Mouse (Mus musculus) heart, embryonic 13.5 days (tissue): ENCODE measurements around the gene Odc1. TPM values are rescaled to one million over a fixed set of nuclear protein-coding genes. Genes with fewer than 3 reads are reported as not detected.

ENCODE experiments used
- ATAC-seq: fragments of 200-750 bp; cut with Nextera tagmentation; 2 replicates; pipeline ENCODE4 v1.8.0; 2017; ENCODE audit warnings: moderate TSS enrichment; ENCODE audit not compliant: insufficient number of reproducible peaks, low FRiP score, low TSS enrichment; ENCODE audit errors: extremely low read depth
- H3K27ac ChIP-seq: fragments of 300-500 bp; sonication (generic); replicated peaks from 2 replicates; pipeline ENCODE4 v1.5.1; 2015; ENCODE audit warnings: moderate library complexity, mild to moderate bottlenecking, inconsistent platforms
- H3K27me3 ChIP-seq: fragments of 300-500 bp; sonication (generic); replicated peaks from 2 replicates; pipeline ENCODE4 v1.6.1; 2015; ENCODE audit warnings: mild to moderate bottlenecking, inconsistent platforms
- H3K36me3 ChIP-seq: fragments of 300-500 bp; sonication (generic); 2 replicates; pipeline ENCODE4 v1.6.1; 2015; ENCODE audit warnings: mild to moderate bottlenecking, inconsistent platforms
- H3K4me1 ChIP-seq: fragments of 300-500 bp; sonication (generic); 2 replicates; pipeline ENCODE4 v1.6.1; 2015; ENCODE audit warnings: inconsistent platforms
- H3K4me2 ChIP-seq: fragments of 300-500 bp; sonication (generic); 2 replicates; pipeline ENCODE4 v1.6.1; 2015; ENCODE audit warnings: inconsistent platforms, mild to moderate bottlenecking, moderate library complexity
- H3K4me3 ChIP-seq: fragments of 300-500 bp; sonication (generic); 2 replicates; pipeline ENCODE4 v1.5.1; 2015; ENCODE audit warnings: moderate library complexity, mild to moderate bottlenecking, inconsistent platforms
- H3K9ac ChIP-seq: fragments of 300-500 bp; sonication (generic); 2 replicates; pipeline ENCODE4 v1.6.1; 2015; ENCODE audit warnings: inconsistent platforms, mild to moderate bottlenecking, moderate library complexity
- H3K9me3 ChIP-seq: fragments of 300-500 bp; sonication (generic); 2 replicates; pipeline ENCODE4 v1.6.1; 2016; ENCODE audit warnings: inconsistent platforms
- WGBS: fragments of 180-500 bp; shearing (Covaris S2); methylation state at CpG from one replicate; pipeline ENCODE4 v1.1.7; 2015; ENCODE audit warnings: mixed read lengths; 5-methylcytosine and 5-hydroxymethylcytosine counted together
- polyA plus RNA-seq: library from polyadenylated mRNA; unstranded; fragments of >200 nt; fragmentation: Nextera tagmentation; extraction: Ambion mirVana; gene quantifications from 2 replicates; pipeline ENCODE4 v1.2.1, GENCODE M21; 2015

Gene Odc1
- polyA plus RNA-seq, 1 experiment from 2014 or later = 142 TPM

GRCm38 (mm10) chr12:17591249-17591648 is 46.7 kb downstream of the Odc1 start:
- H3K9ac ChIP-seq = no peak overlapping the region
- H3K27ac ChIP-seq = no peak overlapping the region
- 73% methylated on average over 4 of the region's 4 CpGs for WGBS
- ATAC-seq = no peak
- no peaks in the 10 kb centered on the region for H3K9me3 ChIP-seq
- H3K4me1 ChIP-seq = no peaks in the 10 kb centered on the region
- no peak overlapping the region for H3K4me2 ChIP-seq
- no peaks in the 10 kb centered on the region for H3K36me3 ChIP-seq
- H3K27me3 ChIP-seq = no peaks in the 10 kb centered on the region
- H3K4me3 ChIP-seq = no peak overlapping the region

GRCm38 (mm10) chr12:17593956-17594355 is 49.4 kb downstream of the Odc1 start:
- Histone ChIP-seq H3K9me3 (no peaks in the 10 kb centered on the region), H3K4me3 (no peak overlapping the region), H3K4me1 (no peaks in the 10 kb centered on the region), H3K9ac (no peak overlapping the region), H3K27ac (no peak overlapping the region), H3K36me3 (no peaks in the 10 kb centered on the region), H3K27me3 (no peaks in the 10 kb centered on the region), H3K4me2 (no peak overlapping the region)
- ATAC-seq = no peak
- WGBS = 82% methylated on average over 2 of the region's 2 CpGs

- H3K27me3 ChIP-seq = no peaks in the 10 kb centered on the region
- H3K4me1 ChIP-seq = no peaks in the 10 kb centered on the region
- no peak overlapping the region for H3K4me2 ChIP-seq
- ATAC-seq = no peak
- H3K4me3 ChIP-seq = no peak overlapping the region
- H3K27ac ChIP-seq = no peak overlapping the region
- H3K36me3 ChIP-seq = no peaks in the 10 kb centered on the region
- 76% methylated on average over 4 of the region's 4 CpGs for WGBS
- no peaks in the 10 kb centered on the region for H3K9me3 ChIP-seq
- no peak overlapping the region for H3K9ac ChIP-seq
Observed at GRCm38 (mm10) chr12:17594701-17595100, 50.1 kb downstream of the Odc1 start.

DNA sequence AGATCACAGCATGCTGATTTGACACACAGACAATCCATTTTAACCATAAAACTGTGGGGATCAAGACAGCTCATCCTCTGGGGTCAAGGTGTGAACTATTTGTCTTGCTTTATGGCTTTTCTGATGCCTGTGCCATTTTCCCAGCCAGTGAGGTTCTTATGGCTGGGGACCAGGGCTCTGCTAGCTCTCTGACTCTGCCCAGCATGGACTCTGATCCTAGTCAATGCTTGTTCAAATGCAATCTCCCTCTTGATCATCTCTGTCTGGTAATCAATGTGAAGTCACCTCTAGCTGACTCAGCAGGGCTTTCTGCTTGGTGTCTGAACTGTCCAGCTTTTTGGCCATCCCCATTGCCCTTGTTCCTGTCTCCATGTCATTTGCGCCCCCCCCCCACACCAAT is 50.6 kb downstream of the Odc1 start:
- no peaks in the 10 kb centered on the region for H3K36me3 ChIP-seq
- H3K27me3 ChIP-seq = no peaks in the 10 kb centered on the region
- no peak overlapping the region for H3K4me2 ChIP-seq
- H3K4me3 ChIP-seq = no peak overlapping the region
- H3K9me3 ChIP-seq = no peaks in the 10 kb centered on the region
- no peak overlapping the region for H3K9ac ChIP-seq
- no peaks in the 10 kb centered on the region for H3K4me1 ChIP-seq
- no peak overlapping the region for H3K27ac ChIP-seq
- WGBS = 93% methylated on average over 1 of the region's 1 CpGs
- no peak for ATAC-seq

Other genes with a start within 250 kb of the Odc1 start
- 0.21 TPM in 1 of 2 replicates, not detected in the other for gene Atp6v1c2, start 215.4 kb upstream of the Odc1 start, polyA plus RNA-seq
- 13.2 and 13.8 TPM in 2 replicates for gene Nol10, start 196.3 kb upstream of the Odc1 start, polyA plus RNA-seq
- 21.5 and 22.7 TPM in 2 replicates for gene Hpcal1, start 146.1 kb downstream of the Odc1 start, polyA plus RNA-seq